Mouse (Mus musculus): ENCODE results near the gene Disc1.
A peak's percentile ranks its signal among the peaks of the same experiment; 100 is the strongest.

The Disc1 gene

GRCm38 (mm10) chr8:125067596-125067960 lies 13.6 kb downstream of the Disc1 start:
- DNase-seq (ENCODE audit: low spot score in 2 of 2) = no peak

- no peak for DNase-seq (ENCODE audit: low spot score in 2 of 2)
Observed at GRCm38 (mm10) chr8:125068146-125068905, 14.3 kb downstream of the Disc1 start.

- no peak for DNase-seq (ENCODE audit: low spot score in 2 of 2)
Observed at GRCm38 (mm10) chr8:125069304-125069703, 15.3 kb downstream of the Disc1 start.

- DNase-seq (ENCODE audit: low spot score in 2 of 2) = no peak
Observed at GRCm38 (mm10) chr8:125069733-125070132, 15.7 kb downstream of the Disc1 start.

GRCm38 (mm10) chr8:125074141-125074540 lies 20.1 kb downstream of the Disc1 start:
- DNase-seq (ENCODE audit: low spot score in 2 of 2) = no peak

- DNase-seq (ENCODE audit: low spot score in 2 of 2) = no peak
Observed at GRCm38 (mm10) chr8:125074581-125074980, 20.6 kb downstream of the Disc1 start.

- no peak for DNase-seq (ENCODE audit: low spot score in 2 of 2)
Observed at GRCm38 (mm10) chr8:125075389-125075788, 21.4 kb downstream of the Disc1 start.

- no peak for DNase-seq (ENCODE audit: low spot score in 2 of 2)
Observed at GRCm38 (mm10) chr8:125077326-125077725, 23.3 kb downstream of the Disc1 start.

- DNase-seq (ENCODE audit: low spot score in 2 of 2) = peak; percentile 75 to 87
Observed at GRCm38 (mm10) chr8:125078771-125079384, 24.9 kb downstream of the Disc1 start.

- no peak for DNase-seq (ENCODE audit: low spot score in 2 of 2)
Observed at GRCm38 (mm10) chr8:125080388-125081344, 26.7 kb downstream of the Disc1 start.

- DNase-seq (ENCODE audit: low spot score in 2 of 2) = no peak
Observed at GRCm38 (mm10) chr8:125083746-125084145, 29.8 kb downstream of the Disc1 start.

- no peak for DNase-seq (ENCODE audit: low spot score in 2 of 2)
Observed at GRCm38 (mm10) chr8:125084523-125084922, 30.5 kb downstream of the Disc1 start.

- DNase-seq (ENCODE audit: low spot score in 2 of 2) = peak in 1 of 2 experiments; percentile 14
Observed at GRCm38 (mm10) chr8:125090889-125091740, 37.1 kb downstream of the Disc1 start.

GRCm38 (mm10) chr8:125097140-125097539 lies 43.1 kb downstream of the Disc1 start:
- no peak for DNase-seq (ENCODE audit: low spot score in 2 of 2)

- DNase-seq (ENCODE audit: low spot score in 2 of 2) = no peak
Observed at GRCm38 (mm10) chr8:125098050-125098449, 44.1 kb downstream of the Disc1 start.

- no peak for DNase-seq (ENCODE audit: low spot score in 2 of 2)
Observed at GRCm38 (mm10) chr8:125102303-125102702, 48.3 kb downstream of the Disc1 start.

- DNase-seq (ENCODE audit: low spot score in 2 of 2) = no peak
Observed at GRCm38 (mm10) chr8:125113171-125113570, 59.2 kb downstream of the Disc1 start.

- DNase-seq (ENCODE audit: low spot score in 2 of 2) = no peak
Observed at GRCm38 (mm10) chr8:125113831-125114230, 59.8 kb downstream of the Disc1 start.

- no peak for DNase-seq (ENCODE audit: low spot score in 2 of 2)
Observed at GRCm38 (mm10) chr8:125115321-125115720, 61.3 kb downstream of the Disc1 start.

- peak in 1 of 2 experiments; percentile 34 for DNase-seq (ENCODE audit: low spot score in 2 of 2)
Observed at GRCm38 (mm10) chr8:125116616-125117015, 62.6 kb downstream of the Disc1 start.

GRCm38 (mm10) chr8:125126482-125126881 lies 72.5 kb downstream of the Disc1 start:
- DNase-seq (ENCODE audit: low spot score in 2 of 2) = no peak

All from left cerebral cortex, adult 9 months (tissue).